Mouse (Mus musculus) fat pad, adult 2 months (tissue): ENCODE measurements around the gene Dmrta2.

Experiments
- DNase-seq: peaks from one replicate; pipeline ENCODE4 v3.0.0-alpha.2; 2011; ENCODE audit warnings: low read depth, low spot score; ENCODE audit errors: extremely low read depth

The Dmrta2 gene

DNA sequence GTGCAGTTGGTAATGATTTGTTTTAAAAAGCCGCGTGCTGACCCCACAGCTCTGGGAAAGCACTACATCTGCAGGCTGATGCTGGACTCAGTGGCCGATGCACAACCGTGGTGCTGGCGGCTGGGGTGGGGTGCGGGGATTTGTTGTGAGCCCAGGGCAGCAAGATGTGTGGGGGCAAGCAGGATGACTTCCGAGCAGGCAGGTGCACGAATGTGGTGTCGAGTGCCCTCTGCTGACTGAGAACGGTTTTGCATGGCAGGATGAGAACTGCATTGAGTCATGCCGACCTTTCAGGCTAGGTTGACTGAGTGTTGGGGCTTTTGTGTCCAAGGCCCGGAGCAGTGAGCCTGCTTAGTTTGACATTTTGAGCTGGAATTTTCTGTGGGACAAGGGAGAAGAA, 42.4 kb downstream of the Dmrta2 start:
- no peak for DNase-seq

DNA sequence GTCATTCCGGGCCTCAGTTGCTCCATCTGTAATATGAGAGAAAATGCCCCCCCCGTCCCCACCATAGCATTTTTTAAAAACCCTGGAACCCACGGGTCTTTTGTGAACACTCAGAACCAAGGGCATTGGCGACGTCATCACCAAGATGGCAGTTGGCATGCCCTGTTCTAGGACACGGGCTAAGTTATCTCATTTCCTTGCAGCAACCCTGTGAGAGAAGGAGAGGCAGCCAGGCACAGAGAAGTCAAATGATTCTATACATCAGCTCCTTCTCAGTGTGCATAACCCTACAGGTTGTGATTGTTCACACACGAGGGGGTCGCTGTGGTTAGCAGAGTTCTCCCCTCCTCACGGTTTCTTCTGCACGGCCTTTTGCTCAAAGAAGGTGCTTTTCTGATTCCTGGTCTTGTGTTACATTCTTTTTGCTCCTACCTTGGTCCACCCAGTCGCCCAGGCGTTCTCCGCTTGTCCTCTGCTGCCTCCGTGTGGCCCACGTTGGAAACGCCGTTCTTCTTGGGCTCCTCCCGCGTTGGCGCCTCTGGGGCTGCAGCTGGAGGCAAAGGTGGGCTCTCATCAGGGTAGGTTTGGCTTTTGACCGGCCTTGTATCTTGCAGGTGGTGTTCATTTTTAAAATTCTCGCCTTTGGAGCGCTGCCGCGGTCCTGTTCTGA, 44.2 kb downstream of the Dmrta2 start:
- no peak for DNase-seq

DNA sequence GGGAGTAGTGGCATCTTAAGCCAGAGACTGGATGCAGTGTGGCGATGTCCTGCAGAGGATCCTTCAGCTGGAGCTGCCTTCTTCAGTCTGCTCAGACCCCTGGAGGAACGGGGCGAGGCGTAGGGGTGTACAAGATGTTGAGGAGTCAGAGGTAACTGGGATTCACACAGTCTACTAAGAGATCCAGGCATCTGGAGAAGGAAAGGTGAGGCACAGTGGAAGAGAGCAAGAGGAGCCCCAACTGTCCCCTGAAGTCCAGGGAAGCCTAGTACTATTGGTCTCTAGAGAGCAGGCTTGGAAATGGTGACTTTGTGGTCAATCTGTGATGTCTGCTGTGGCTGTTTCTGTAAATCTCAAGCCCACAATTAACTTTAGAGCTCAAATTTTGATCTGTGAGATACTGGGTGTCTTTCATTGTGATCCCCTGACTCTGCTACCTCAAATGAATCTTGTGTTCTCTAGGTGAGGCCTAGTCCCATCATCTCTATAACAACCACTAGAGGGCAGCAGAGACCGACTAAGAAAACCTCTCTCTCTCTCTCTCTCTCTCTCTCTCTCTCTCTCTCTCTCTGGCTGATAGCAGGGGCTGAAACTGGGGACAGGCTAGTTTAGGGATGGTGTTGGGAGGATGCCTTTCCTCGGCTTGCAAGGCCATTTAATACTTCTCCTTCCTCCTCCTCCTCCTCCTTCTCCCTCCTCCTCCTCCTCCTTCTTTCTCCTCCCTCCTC, 50.8 kb downstream of the Dmrta2 start:
- no peak for DNase-seq

DNA sequence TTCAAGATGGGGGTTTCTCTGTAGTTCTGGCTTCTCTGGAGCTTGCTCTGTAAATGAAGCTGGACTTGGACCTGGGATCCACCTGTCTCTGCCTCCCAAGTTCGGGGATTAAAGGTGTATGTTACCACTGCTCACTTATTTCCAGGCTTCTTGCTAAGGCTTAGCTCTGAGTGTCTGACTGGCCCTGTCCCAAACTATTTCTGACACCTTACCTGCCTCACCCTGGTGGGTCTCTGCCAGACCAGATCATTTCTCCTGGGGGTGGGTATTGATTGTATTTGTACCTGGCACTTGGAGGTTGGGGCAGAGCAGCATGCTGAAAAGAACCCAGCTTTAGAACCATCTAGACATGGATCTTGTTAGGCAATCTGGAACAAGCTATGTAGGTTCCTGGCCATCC, 51.6 kb downstream of the Dmrta2 start:
- DNase-seq: no peak
